Comparison of ENCODE assay signal across 7 mouse cellular contexts in genomic region chr19:7415916-7416833, GRCm38 (mm10). TPM values are rescaled to one million over a fixed set of nuclear protein-coding genes. Genes with fewer than 3 reads are reported as not detected.
DNase-seq lines count a peak whose midpoint lies in the region; ATAC-seq and TF ChIP-seq lines count a peak whose summit lies in the region.

No protein-coding gene starts in this region.

- no peaks in the 10 kb centered on the region for H3K9me3 ChIP-seq in heart, embryonic 10.5 days

- no peak for ATAC-seq in erythroid progenitor cell, adult 5-6 weeks (replicated peaks; ENCODE audit: low FRiP score, poor library complexity, severe bottlenecking)

- peak overlapping the region; percentile 93 for H3ac ChIP-seq in C2C12 (ENCODE audit: control insufficient read depth, insufficient read length, low read depth)

- peak overlapping the region; percentile 99 for H3K27ac ChIP-seq in heart, embryonic 10.5 days
- H3K27ac ChIP-seq in small intestine, adult 2 months (ENCODE audit: insufficient read depth, low read depth, low read length): no peak overlapping the region

- WGBS in heart, embryonic 10.5 days: 37% methylated on average over 22 of the region's 22 CpGs
- WGBS in small intestine, adult 2 months: 55% methylated on average over 22 of the region's 22 CpGs

- DNase-seq in 3T3-L1 (ENCODE audit: low read depth, low spot score): peak; percentile 39
- DNase-seq in heart, embryonic 10.5 days (ENCODE audit: low spot score): no peak
- DNase-seq in kidney, postnatal 25 days: peak; percentile 20 to 51
- DNase-seq in thymus, postnatal 14 days: no peak

- TF ChIP-seq POLR2A in small intestine, adult 2 months (IDR thresholded peaks at IDR 0.05; ENCODE audit: low read depth, low read length): no peak

- H3K79me2 ChIP-seq in C2C12 (ENCODE audit: control insufficient read depth, insufficient read depth): peaks cover 35% of the 10 kb centered on the region

- peaks cover 40% of the 10 kb centered on the region for H3K4me1 ChIP-seq in heart, embryonic 10.5 days
- peaks cover 2% of the 10 kb centered on the region for H3K4me1 ChIP-seq in small intestine, adult 2 months (ENCODE audit: control insufficient read depth, insufficient read depth, insufficient read length, low read length)

- no peaks in the 10 kb centered on the region for H3K27me3 ChIP-seq in C2C12 (ENCODE audit: control insufficient read depth, insufficient read depth, insufficient read length)
- peaks cover 7% of the 10 kb centered on the region; the same call in 1 of the 2 replicates for H3K27me3 ChIP-seq in heart, embryonic 10.5 days (ENCODE audit: insufficient read depth, poor library complexity, severe bottlenecking)
- H3K27me3 ChIP-seq in small intestine, adult 2 months (ENCODE audit: control insufficient read depth, insufficient read depth, low read length): peaks cover 12% of the 10 kb centered on the region

- peaks cover 24% of the 10 kb centered on the region for H3K79me3 ChIP-seq in C2C12 (ENCODE audit: low read depth)

- no peak for TF ChIP-seq CTCF in C2C12 (IDR thresholded peaks at IDR 0.05; ENCODE audit: control insufficient read depth, insufficient read depth, insufficient read length)
- TF ChIP-seq CTCF in small intestine, adult 2 months (IDR thresholded peaks at IDR 0.05; ENCODE audit: extremely low read depth, insufficient read length, insufficient replicate concordance, low read depth, low read length): no peak

- H3K36me3 ChIP-seq in C2C12 (ENCODE audit: control insufficient read depth, insufficient read depth): peaks cover 9% of the 10 kb centered on the region
- H3K36me3 ChIP-seq in heart, embryonic 10.5 days: peaks cover 14% of the 10 kb centered on the region
- no peaks in the 10 kb centered on the region for H3K36me3 ChIP-seq in small intestine, adult 2 months (ENCODE audit: control insufficient read depth, insufficient read depth, low read length)

- H3K4me3 ChIP-seq in C2C12 (ENCODE audit: insufficient read depth, poor library complexity, severe bottlenecking): peak overlapping the region; percentile 83
- H3K4me3 ChIP-seq in heart, embryonic 10.5 days: peak overlapping the region; percentile 91
- peak overlapping the region; percentile 84 for H3K4me3 ChIP-seq in small intestine, adult 2 months (ENCODE audit: low read depth, low read length)

TF ChIP-seq in C2C12, 6 proteins besides CTCF, POLR2A, EP300 and RAD21:
- TF ChIP-seq CEBPB (IDR thresholded peaks at IDR 0.05; ENCODE audit: low read depth) (no peak), MYOD1 (IDR thresholded peaks at IDR 0.05; ENCODE audit: control insufficient read depth, insufficient read length, low read depth) (no peak), USF1 (IDR thresholded peaks at IDR 0.05; ENCODE audit: low read depth) (no peak), MAX (IDR thresholded peaks at IDR 0.05) (no peak), MYOG (IDR thresholded peaks at IDR 0.05; ENCODE audit: control insufficient read depth, extremely low read depth, insufficient read length) (no peak), FOSL1 (IDR thresholded peaks at IDR 0.05; ENCODE audit: insufficient read depth, low read length, poor library complexity, severe bottlenecking) (no peak)

RNA-seq across cellular contexts. Expression of gene 2700081O15Rik, which starts 1.2 kb away (rescaled TPM):
- 19.3 TPM for polyA plus RNA-seq in C2C12 (2012; fragmentation: generic; extraction: Trizol)
- polyA plus RNA-seq in heart, embryonic 10.5 days (2016; fragmentation: Nextera tagmentation; extraction: Ambion mirVana): 3.1 and 5.1 TPM in 2 replicates
- polyA plus RNA-seq in small intestine, adult 2 months (2012; rRNA removed): 8.3 and 11.9 TPM in 2 replicates
- 1.1 TPM in 1 of 2 replicates, not detected in the other for total RNA-seq in erythroid progenitor cell, adult 5-6 weeks (2015; ENCODE audit: low replicate concordance)
- 0.39 TPM in 1 of 2 replicates, not detected in the other for total RNA-seq in erythroid progenitor cell, adult 5-6 weeks (2017; ENCODE audit: low replicate concordance)

RNA-seq across cellular contexts. Expression of gene Spindoc, which starts 33.4 kb away (rescaled TPM):
- 21.6 TPM for polyA plus RNA-seq in C2C12 (2012; fragmentation: generic; extraction: Trizol)
- 26.8 and 35.5 TPM in 2 replicates for polyA plus RNA-seq in heart, embryonic 10.5 days (2016; fragmentation: Nextera tagmentation; extraction: Ambion mirVana)
- 5.5 and 15.1 TPM in 2 replicates for polyA plus RNA-seq in small intestine, adult 2 months (2012; rRNA removed)
- total RNA-seq in erythroid progenitor cell, adult 5-6 weeks (2015; ENCODE audit: low replicate concordance): 4.2 TPM in 1 of 2 replicates, not detected in the other
- 0.15 and 2.2 TPM in 2 replicates for total RNA-seq in erythroid progenitor cell, adult 5-6 weeks (2017; ENCODE audit: low replicate concordance)

Comparison
In these comparisons a context has a peak if more than half of its experiments do, and no peak if none do; other contexts are left out.
1. DNase-seq: peak in 3T3-L1 (single experiment) and kidney, postnatal 25 days (2 of 2); none in heart, embryonic 10.5 days (single experiment) and thymus, postnatal 14 days (single experiment).
2. Peak in every context shown above with its lines, with median percentiles within 50 percentile points of each other: H3K4me3 ChIP-seq.